Mouse (Mus musculus): ENCODE measurements around the gene Herc3. TPM values are rescaled to one million over a fixed set of nuclear protein-coding genes. Genes with fewer than 3 reads are reported as not detected.

Herc3 gene
- polyA plus RNA-seq, 1 experiment = 25.7 TPM

DNA sequence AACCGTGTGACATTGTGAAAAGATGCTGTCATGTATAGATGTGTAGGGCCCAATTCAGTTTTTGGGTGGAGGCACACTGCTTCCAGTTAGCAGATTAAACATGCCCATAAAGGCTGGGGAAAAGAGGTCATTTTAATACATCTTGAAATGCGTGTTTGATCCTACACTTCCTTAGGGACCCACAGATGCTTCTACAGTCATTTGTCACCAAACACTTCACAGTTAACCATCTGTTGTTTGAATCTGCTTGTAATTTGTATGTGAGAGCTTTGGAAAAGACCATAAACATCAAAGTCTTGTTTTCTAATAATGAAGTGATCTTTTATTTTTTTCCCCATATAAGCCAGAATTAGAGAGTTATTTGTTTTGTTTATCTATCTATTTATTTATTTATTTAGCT lies 76.5 kb downstream of the Herc3 start:
- TF ChIP-seq CTCF (IDR thresholded peaks at IDR 0.05; ENCODE audit: low read depth, low read length) (no peak), POLR2A (IDR thresholded peaks at IDR 0.05; ENCODE audit: borderline replicate concordance, low read depth, low read length) (no peak)

DNA sequence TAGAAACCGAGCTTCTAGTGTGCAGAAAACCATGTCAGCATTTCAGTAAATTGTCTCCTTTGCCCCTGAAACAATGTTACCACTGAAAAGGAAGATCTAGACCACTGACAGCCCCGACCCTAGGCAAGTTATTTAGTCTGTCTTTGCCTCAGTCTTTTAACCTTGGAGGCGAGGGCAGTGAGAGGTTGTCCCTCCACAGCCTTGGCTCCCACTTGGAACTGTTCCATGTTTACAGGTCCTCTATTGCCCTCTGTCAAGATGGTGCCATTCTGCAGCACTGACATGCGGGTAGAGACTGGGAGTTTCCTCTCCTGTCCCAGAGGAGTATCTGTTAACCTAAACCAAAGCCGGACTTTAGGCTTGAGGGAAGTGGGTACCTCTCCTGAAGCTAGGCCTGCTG lies 81.6 kb downstream of the Herc3 start:
- TF ChIP-seq POLR2A (IDR thresholded peaks at IDR 0.05; ENCODE audit: borderline replicate concordance, low read depth, low read length) (no peak), CTCF (IDR thresholded peaks at IDR 0.05; ENCODE audit: low read depth, low read length) (no peak)
- peaks cover 26% of the 10 kb centered on the region for H3K4me1 ChIP-seq (ENCODE audit: control insufficient read depth, insufficient read depth, low read length)
- no peak overlapping the region for H3K4me3 ChIP-seq (ENCODE audit: insufficient read depth, low read length)
- H3K27ac ChIP-seq (ENCODE audit: insufficient read depth, low read depth, low read length) = no peak overlapping the region

More for the DNA sequence above, 76.5 kb downstream of the Herc3 start:
- H3K4me3 ChIP-seq (ENCODE audit: insufficient read depth, low read length) = no peak overlapping the region
- no peak overlapping the region for H3K27ac ChIP-seq (ENCODE audit: insufficient read depth, low read depth, low read length)
- peaks cover 1% of the 10 kb centered on the region for H3K4me1 ChIP-seq (ENCODE audit: control insufficient read depth, insufficient read depth, low read length)

GRCm38 (mm10) chr6:58913551-58913950 lies 82.3 kb downstream of the Herc3 start:
- H3K4me3 ChIP-seq (ENCODE audit: insufficient read depth, low read length) = no peak overlapping the region
- peaks cover 32% of the 10 kb centered on the region for H3K4me1 ChIP-seq (ENCODE audit: control insufficient read depth, insufficient read depth, low read length)
- TF ChIP-seq POLR2A (IDR thresholded peaks at IDR 0.05; ENCODE audit: borderline replicate concordance, low read depth, low read length) (no peak), CTCF (IDR thresholded peaks at IDR 0.05; ENCODE audit: low read depth, low read length) (no peak)
- no peak overlapping the region for H3K27ac ChIP-seq (ENCODE audit: insufficient read depth, low read depth, low read length)

- no peak overlapping the region for H3K4me3 ChIP-seq (ENCODE audit: insufficient read depth, low read length)
- TF ChIP-seq CTCF (IDR thresholded peaks at IDR 0.05; ENCODE audit: low read depth, low read length) = no peak
- no peak overlapping the region for H3K27ac ChIP-seq (ENCODE audit: insufficient read depth, low read depth, low read length)
- H3K4me1 ChIP-seq (ENCODE audit: control insufficient read depth, insufficient read depth, low read length) = peaks cover 34% of the 10 kb centered on the region
Observed at GRCm38 (mm10) chr6:58913971-58914370, 82.7 kb downstream of the Herc3 start.

DNA sequence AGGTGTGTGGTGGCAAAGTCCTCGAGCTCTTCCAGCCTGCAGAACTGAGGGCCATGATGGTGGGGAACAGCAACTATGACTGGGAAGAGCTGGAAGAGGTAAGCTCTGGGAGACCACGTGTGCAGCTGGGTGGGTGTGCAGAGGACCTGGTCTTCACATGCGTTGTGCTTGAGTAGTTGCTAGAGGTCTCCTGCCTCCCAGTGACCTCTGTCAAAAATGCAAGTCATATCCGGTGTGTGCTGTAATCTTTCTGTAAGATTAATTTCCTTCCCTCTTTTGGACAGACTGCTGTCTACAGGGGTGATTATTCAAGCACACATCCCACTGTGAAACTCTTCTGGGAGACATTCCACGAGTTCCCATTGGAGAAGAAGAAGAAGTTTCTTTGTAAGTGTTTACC lies 85.2 kb downstream of the Herc3 start:
- no peak for TF ChIP-seq POLR2A (IDR thresholded peaks at IDR 0.05; ENCODE audit: borderline replicate concordance, low read depth, low read length)
- TF ChIP-seq CTCF (IDR thresholded peaks at IDR 0.05; ENCODE audit: low read depth, low read length) = no peak

GRCm38 (mm10) chr6:58920735-58921134 lies 89.5 kb downstream of the Herc3 start:
- no peak for TF ChIP-seq CTCF (IDR thresholded peaks at IDR 0.05; ENCODE audit: low read depth, low read length)
- no peak for TF ChIP-seq POLR2A (IDR thresholded peaks at IDR 0.05; ENCODE audit: borderline replicate concordance, low read depth, low read length)
- Histone ChIP-seq H3K27ac (ENCODE audit: insufficient read depth, low read depth, low read length) (no peak overlapping the region), H3K4me1 (ENCODE audit: control insufficient read depth, insufficient read depth, low read length) (peaks cover 27% of the 10 kb centered on the region), H3K4me3 (ENCODE audit: insufficient read depth, low read length) (no peak overlapping the region)

More for the DNA sequence above, 85.2 kb downstream of the Herc3 start:
- Histone ChIP-seq H3K4me1 (ENCODE audit: control insufficient read depth, insufficient read depth, low read length) (peaks cover 38% of the 10 kb centered on the region), H3K4me3 (ENCODE audit: insufficient read depth, low read length) (no peak overlapping the region), H3K27ac (ENCODE audit: insufficient read depth, low read depth, low read length) (peak overlapping the region; percentile 43)

GRCm38 (mm10) chr6:58921623-58922022 lies 90.4 kb downstream of the Herc3 start:
- Histone ChIP-seq H3K4me1 (ENCODE audit: control insufficient read depth, insufficient read depth, low read length) (peaks cover 20% of the 10 kb centered on the region), H3K4me3 (ENCODE audit: insufficient read depth, low read length) (no peak overlapping the region), H3K27ac (ENCODE audit: insufficient read depth, low read depth, low read length) (no peak overlapping the region)
- TF ChIP-seq POLR2A (IDR thresholded peaks at IDR 0.05; ENCODE audit: borderline replicate concordance, low read depth, low read length) (no peak), CTCF (IDR thresholded peaks at IDR 0.05; ENCODE audit: low read depth, low read length) (no peak)

DNA sequence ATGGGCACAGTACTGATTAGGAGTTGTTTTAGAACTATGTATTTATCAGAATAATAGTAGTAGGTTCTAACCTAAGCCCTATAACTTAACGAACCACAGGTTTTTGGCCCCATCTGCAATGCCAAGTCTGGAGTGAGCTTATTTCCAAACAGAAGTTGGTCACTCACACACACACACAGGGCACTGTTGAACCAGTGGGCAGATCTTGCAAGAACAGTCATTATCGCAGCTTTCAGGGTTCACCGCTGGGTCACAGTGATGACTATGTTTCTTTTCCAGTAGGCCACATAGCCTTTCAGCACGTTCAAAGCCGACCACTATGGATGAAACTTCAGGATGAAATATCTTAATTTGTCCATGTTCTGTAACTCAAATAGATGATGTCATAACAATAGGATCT lies 91.2 kb downstream of the Herc3 start:
- H3K4me1 ChIP-seq (ENCODE audit: control insufficient read depth, insufficient read depth, low read length) = peaks cover 19% of the 10 kb centered on the region
- TF ChIP-seq POLR2A (IDR thresholded peaks at IDR 0.05; ENCODE audit: borderline replicate concordance, low read depth, low read length) = no peak
- TF ChIP-seq CTCF (IDR thresholded peaks at IDR 0.05; ENCODE audit: low read depth, low read length) = no peak
- no peak overlapping the region for H3K4me3 ChIP-seq (ENCODE audit: insufficient read depth, low read length)
- H3K27ac ChIP-seq (ENCODE audit: insufficient read depth, low read depth, low read length) = no peak overlapping the region

DNA sequence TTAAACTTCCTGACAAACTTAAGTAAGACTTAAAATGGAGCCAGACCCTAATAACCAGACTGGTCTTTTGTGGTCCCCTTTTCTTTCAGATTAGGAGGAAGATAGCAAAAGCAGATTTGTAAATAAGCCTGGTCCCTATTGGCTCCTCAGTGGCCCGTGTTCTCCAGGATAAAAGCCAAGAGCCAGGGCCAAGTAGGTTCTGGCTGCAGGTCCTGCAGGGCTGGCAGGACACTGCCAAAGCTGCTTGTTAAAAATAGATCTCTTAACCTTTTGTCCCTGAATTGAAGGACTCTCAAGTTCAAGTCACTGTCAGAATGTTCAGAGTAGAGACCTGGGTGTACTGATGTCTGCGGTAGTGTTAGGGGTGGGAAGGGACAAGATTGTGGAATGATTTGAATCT lies 96.6 kb downstream of the Herc3 start:
- no peak overlapping the region for H3K4me3 ChIP-seq (ENCODE audit: insufficient read depth, low read length)
- H3K27ac ChIP-seq (ENCODE audit: insufficient read depth, low read depth, low read length) = no peak overlapping the region
- H3K4me1 ChIP-seq (ENCODE audit: control insufficient read depth, insufficient read depth, low read length) = peaks cover 11% of the 10 kb centered on the region
- TF ChIP-seq CTCF (IDR thresholded peaks at IDR 0.05; ENCODE audit: low read depth, low read length) (no peak), POLR2A (IDR thresholded peaks at IDR 0.05; ENCODE audit: borderline replicate concordance, low read depth, low read length) (no peak)

DNA sequence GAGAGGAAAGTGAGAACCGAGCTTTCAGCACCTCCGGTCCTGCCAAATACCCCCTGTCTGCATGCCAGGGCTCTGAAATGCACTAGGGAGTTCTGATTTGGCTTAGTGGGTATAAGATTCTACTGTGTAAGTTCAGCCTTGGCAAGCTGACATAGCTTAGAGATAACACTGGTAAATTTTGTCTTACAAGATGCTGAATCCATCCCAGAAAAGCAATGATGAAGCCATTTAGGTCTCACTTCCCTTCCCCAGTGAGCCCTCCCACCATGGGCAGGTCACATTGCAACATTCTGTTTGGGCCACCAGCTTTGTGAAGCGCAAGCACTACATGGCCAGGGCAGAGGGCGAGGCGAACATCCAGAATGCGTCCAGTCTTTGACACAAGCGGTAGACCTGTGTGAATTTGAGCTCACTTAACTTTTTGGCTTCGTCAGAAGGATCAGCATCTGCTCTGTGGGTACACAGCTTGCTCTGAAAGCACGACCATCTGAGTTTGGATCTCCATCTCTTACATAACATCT lies 98.7 kb downstream of the Herc3 start:
- TF ChIP-seq CTCF (IDR thresholded peaks at IDR 0.05; ENCODE audit: low read depth, low read length) = no peak
- no peak for TF ChIP-seq POLR2A (IDR thresholded peaks at IDR 0.05; ENCODE audit: borderline replicate concordance, low read depth, low read length)

DNA sequence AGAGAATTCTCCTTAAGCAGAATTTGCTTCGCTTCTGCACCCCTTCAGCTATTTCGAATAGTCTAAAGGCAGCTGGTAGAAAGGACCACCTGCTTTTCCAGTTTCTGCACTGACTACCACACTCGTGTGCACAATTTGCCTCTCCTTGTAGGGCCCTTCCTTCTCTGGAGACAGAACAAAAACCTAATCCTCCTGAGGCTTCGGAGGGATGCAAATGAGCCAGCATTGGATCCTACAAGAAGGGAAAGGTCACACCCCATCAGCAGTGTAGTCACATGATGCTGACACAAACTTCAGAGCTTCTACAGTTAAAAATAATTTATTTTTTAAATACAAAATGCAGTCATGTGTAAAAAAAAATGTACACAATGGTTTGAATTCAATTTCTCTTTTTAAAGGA lies 99.9 kb downstream of the Herc3 start:
- H3K27ac ChIP-seq (ENCODE audit: insufficient read depth, low read depth, low read length) = no peak overlapping the region
- TF ChIP-seq POLR2A (IDR thresholded peaks at IDR 0.05; ENCODE audit: borderline replicate concordance, low read depth, low read length) (no peak), CTCF (IDR thresholded peaks at IDR 0.05; ENCODE audit: low read depth, low read length) (no peak)
- peaks cover 11% of the 10 kb centered on the region for H3K4me1 ChIP-seq (ENCODE audit: control insufficient read depth, insufficient read depth, low read length)
- no peak overlapping the region for H3K4me3 ChIP-seq (ENCODE audit: insufficient read depth, low read length)

More for the DNA sequence above, 98.7 kb downstream of the Herc3 start:
- peaks cover 11% of the 10 kb centered on the region for H3K4me1 ChIP-seq (ENCODE audit: control insufficient read depth, insufficient read depth, low read length)
- no peak overlapping the region for H3K4me3 ChIP-seq (ENCODE audit: insufficient read depth, low read length)
- H3K27ac ChIP-seq (ENCODE audit: insufficient read depth, low read depth, low read length) = no peak overlapping the region

Measured in bone marrow macrophage, adult 2 months (primary cell).